Mouse (Mus musculus) C2C12 (cell line): Measurements from ENCODE around the gene Ypel3. TPM values are rescaled to one million over a fixed set of nuclear protein-coding genes. Genes with fewer than 3 reads are reported as not detected.
"Not testable (repeated sequence)": the region's sequence is repeated elsewhere in the genome, so short reads cannot be mapped to it uniquely, and the experiment has no call there.

ENCODE experiments used
- H3K27me3 ChIP-seq: one replicate; pipeline ENCODE4 v1.6.1; 2011; ENCODE audit not compliant: control insufficient read depth, insufficient read depth, insufficient read length
- H3K36me3 ChIP-seq: one replicate; pipeline ENCODE4 v1.6.1; 2011; ENCODE audit not compliant: control insufficient read depth, insufficient read depth
- H3K4me3 ChIP-seq: one replicate; pipeline ENCODE4 v1.5.1; 2011; ENCODE audit warnings: mild to moderate bottlenecking, control low read depth; ENCODE audit not compliant: poor library complexity, insufficient read depth, severe bottlenecking
- H3K79me2 ChIP-seq: one replicate; pipeline ENCODE4 v1.6.1; 2011; ENCODE audit not compliant: control insufficient read depth, insufficient read depth
- H3K79me3 ChIP-seq: one replicate; pipeline ENCODE4 v1.6.1; 2011; ENCODE audit warnings: low read depth, control low read depth
- H3ac ChIP-seq: one replicate; pipeline ENCODE3; 2011; ENCODE audit warnings: low read depth; ENCODE audit not compliant: control insufficient read depth, insufficient read length
- CEBPB ChIP-seq: IDR thresholded peaks from one replicate; pipeline ENCODE4 v1.6.1; 2011; ENCODE audit warnings: low read depth, mild to moderate bottlenecking, control low read depth, moderate library complexity
- CTCF ChIP-seq: IDR thresholded peaks from one replicate; pipeline ENCODE4 v1.5.1; 2011; ENCODE audit not compliant: control insufficient read depth, insufficient read depth, insufficient read length
- FOSL1 ChIP-seq: IDR thresholded peaks from one replicate; pipeline ENCODE4 v1.8.0; 2011; ENCODE audit warnings: mild to moderate bottlenecking, low read length; ENCODE audit not compliant: poor library complexity, insufficient read depth, severe bottlenecking
- MAX ChIP-seq: IDR thresholded peaks from one replicate; pipeline ENCODE4 v1.6.1; 2011; ENCODE audit warnings: mild to moderate bottlenecking, control low read depth
- MYOD1 ChIP-seq: IDR thresholded peaks from one replicate; pipeline ENCODE4 v1.6.1; 2011; ENCODE audit warnings: low read depth; ENCODE audit not compliant: control insufficient read depth, insufficient read length
- MYOG ChIP-seq: IDR thresholded peaks from one replicate; pipeline ENCODE4 v1.6.1; 2011; ENCODE audit not compliant: control insufficient read depth, insufficient read length; ENCODE audit errors: extremely low read depth
- USF1 ChIP-seq: IDR thresholded peaks from one replicate; pipeline ENCODE4 v1.6.1; 2011; ENCODE audit warnings: low read depth, mild to moderate bottlenecking, control low read depth, moderate library complexity
- polyA plus RNA-seq: library from polyadenylated mRNA; unstranded; fragments of >200 nt; fragmentation: generic; extraction: Trizol; gene quantifications from one replicate; pipeline ENCODE4 v1.2.1, GENCODE M21; 2012; ENCODE audit warnings: missing spikeins

Ypel3 gene
- polyA plus RNA-seq, 1 experiment = 16.6 TPM

- peaks cover 5% of the 10 kb centered on the region for H3K36me3 ChIP-seq
- H3ac ChIP-seq = no peak overlapping the region
- H3K79me2 ChIP-seq = no peaks in the 10 kb centered on the region
- no peaks in the 10 kb centered on the region for H3K27me3 ChIP-seq
- TF ChIP-seq MYOG = no peak
- TF ChIP-seq USF1 = no peak
- TF ChIP-seq FOSL1 = no peak
- TF ChIP-seq MAX = no peak
- TF ChIP-seq CEBPB = no peak
- TF ChIP-seq CTCF = no peak
- TF ChIP-seq MYOD1 = no peak
- no peaks in the 10 kb centered on the region for H3K79me3 ChIP-seq
- H3K4me3 ChIP-seq = no peak overlapping the region
Measured at GRCm38 (mm10) chr7:126773351-126773750, 3.4 kb upstream of the Ypel3 start.

GRCm38 (mm10) chr7:126774463-126774862 lies 2.3 kb upstream of the Ypel3 start:
- Histone ChIP-seq H3K4me3 (no peak overlapping the region), H3ac (no peak overlapping the region), H3K36me3 (peaks cover 5% of the 10 kb centered on the region), H3K79me2 (no peaks in the 10 kb centered on the region), H3K79me3 (no peaks in the 10 kb centered on the region), H3K27me3 (no peaks in the 10 kb centered on the region)
- TF ChIP-seq CTCF = no peak
- no peak for TF ChIP-seq MAX
- TF ChIP-seq CEBPB = no peak
- no peak for TF ChIP-seq FOSL1
- no peak for TF ChIP-seq USF1
- no peak for TF ChIP-seq MYOG
- TF ChIP-seq MYOD1 = no peak

- TF ChIP-seq USF1 = no peak
- Histone ChIP-seq H3K79me2 (no peaks in the 10 kb centered on the region), H3K27me3 (no peaks in the 10 kb centered on the region), H3K79me3 (no peaks in the 10 kb centered on the region), H3K4me3 (no peak overlapping the region), H3K36me3 (peaks cover 5% of the 10 kb centered on the region), H3ac (no peak overlapping the region)
Measured at GRCm38 (mm10) chr7:126775185-126775977, 1.4 kb upstream of the Ypel3 start.

GRCm38 (mm10) chr7:126775978-126776234 lies 849 bp upstream of the Ypel3 start:
- Histone ChIP-seq H3K27me3 (no peaks in the 10 kb centered on the region), H3K4me3 (no peak overlapping the region), H3K79me3 (no peaks in the 10 kb centered on the region), H3K36me3 (peaks cover 5% of the 10 kb centered on the region), H3ac (no peak overlapping the region), H3K79me2 (no peaks in the 10 kb centered on the region)
- TF ChIP-seq FOSL1 (no peak), CTCF (no peak), USF1 (no peak), MYOG (no peak)

GRCm38 (mm10) chr7:126777476-126777875 lies 721 bp downstream of the Ypel3 start:
- no peak overlapping the region for H3ac ChIP-seq
- H3K27me3 ChIP-seq = no peaks in the 10 kb centered on the region
- no peak overlapping the region for H3K4me3 ChIP-seq
- H3K79me3 ChIP-seq = no peaks in the 10 kb centered on the region
- no peaks in the 10 kb centered on the region for H3K79me2 ChIP-seq
- H3K36me3 ChIP-seq = peaks cover 5% of the 10 kb centered on the region
- no peak for TF ChIP-seq USF1
- no peak for TF ChIP-seq MYOD1
- no peak for TF ChIP-seq FOSL1
- TF ChIP-seq CTCF = no peak
- no peak for TF ChIP-seq MAX

GRCm38 (mm10) chr7:126778147-126778546 lies 1.4 kb downstream of the Ypel3 start:
- Histone ChIP-seq H3K27me3 (no peaks in the 10 kb centered on the region), H3K79me2 (no peaks in the 10 kb centered on the region), H3K4me3 (no peak overlapping the region), H3K36me3 (peaks cover 5% of the 10 kb centered on the region), H3K79me3 (no peaks in the 10 kb centered on the region), H3ac (no peak overlapping the region)
- TF ChIP-seq MYOG (no peak), MYOD1 (no peak), MAX (no peak), FOSL1 (no peak), CEBPB (no peak), USF1 (no peak), CTCF (no peak)

- not testable (repeated sequence) for H3K27me3 ChIP-seq, H3K79me2 ChIP-seq, H3K36me3 ChIP-seq, H3ac ChIP-seq, H3K4me3 ChIP-seq, H3K79me3 ChIP-seq
Measured at GRCm38 (mm10) chr7:126779101-126779500, 2.3 kb downstream of the Ypel3 start.
